In the genomic region with DNA sequence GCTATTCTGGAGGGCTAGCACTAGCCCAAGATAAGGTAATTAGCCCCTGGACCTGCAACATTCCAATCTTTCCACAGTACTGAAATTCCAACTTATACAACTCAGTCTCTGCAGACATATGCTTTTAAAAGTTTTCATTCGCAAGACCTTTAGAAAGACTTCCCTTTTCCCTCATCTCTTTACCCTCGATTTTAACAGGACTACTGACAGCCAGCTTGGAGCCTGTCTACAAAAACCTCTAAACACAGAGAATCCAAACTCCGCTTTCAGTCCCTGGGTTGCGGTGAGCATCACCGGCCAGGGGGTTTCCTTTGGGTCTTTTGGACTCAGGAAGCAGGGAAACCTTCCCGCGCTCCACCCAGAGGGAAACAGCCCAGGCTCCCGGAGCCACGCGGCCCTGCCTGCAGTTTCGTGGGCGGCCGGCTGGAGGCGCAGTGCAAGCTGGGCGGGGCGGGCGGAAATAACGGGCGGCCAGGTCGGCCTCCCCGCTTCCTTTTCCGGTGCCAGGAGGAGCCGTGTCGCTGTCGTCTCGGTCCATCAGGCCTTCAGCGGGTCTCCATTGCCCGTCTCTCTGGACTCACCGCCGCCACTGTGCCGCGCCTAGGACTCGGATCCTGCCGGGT, we compare ENCODE assay signal across 7 mouse cellular contexts. TPM values are rescaled to one million over a fixed set of nuclear protein-coding genes. Genes with fewer than 3 reads are reported as not detected.
DNase-seq lines count a peak whose midpoint lies in the region; ATAC-seq lines count a peak whose summit lies in the region.

A gene (plus strand): TSS at position 482 of the 623 bp plus-strand sequence.

- no peaks in the 10 kb centered on the region for H3K36me3 ChIP-seq in intestine, embryonic 16.5 days (ENCODE audit: control insufficient read depth, insufficient read depth, low read length)
- no peaks in the 10 kb centered on the region for H3K36me3 ChIP-seq in midbrain, embryonic 11.5 days (ENCODE audit: control insufficient read depth, insufficient read depth, low read length)

- peak; percentile 95 for DNase-seq in adrenal gland, adult 2 months
- DNase-seq in embryo, embryonic 11.5 days (ENCODE audit: low read depth, low spot score): peak; percentile 83
- peak; percentile 92 to 95 for DNase-seq in gastrocnemius, postnatal 4 days (ENCODE audit: low spot score in 2 of 2)
- peak; percentile 88 to 89 for DNase-seq in left cerebral cortex, postnatal 36 days (ENCODE audit: low spot score in 2 of 2)
- DNase-seq in midbrain, embryonic 11.5 days (ENCODE audit: low spot score, missing footprints): peak; percentile 100
- DNase-seq in skeletal muscle tissue, adult 2 months (ENCODE audit: low read depth, low spot score): peak; percentile 68

- no peaks in the 10 kb centered on the region for H3K27me3 ChIP-seq in intestine, embryonic 16.5 days (replicated peaks; ENCODE audit: control insufficient read depth, insufficient read depth, low read length)
- no peaks in the 10 kb centered on the region for H3K27me3 ChIP-seq in midbrain, embryonic 11.5 days (ENCODE audit: control insufficient read depth, insufficient read depth, low read length)

- ATAC-seq in intestine, embryonic 16.5 days: peak; percentile 81
- peak; percentile 93 for ATAC-seq in midbrain, embryonic 11.5 days (ENCODE audit: low FRiP score)

- peak within 1 kb of the TSS; percentile 68 for H3K4me2 ChIP-seq in intestine, embryonic 16.5 days (ENCODE audit: low read depth, low read length)
- H3K4me2 ChIP-seq in midbrain, embryonic 11.5 days: peak within 1 kb of the TSS; percentile 76

- H3K9ac ChIP-seq in intestine, embryonic 16.5 days (ENCODE audit: low read depth, low read length): peak within 1 kb of the TSS; percentile 99
- H3K9ac ChIP-seq in midbrain, embryonic 11.5 days (ENCODE audit: low read length): peak within 1 kb of the TSS; percentile 98

- under 1% methylated on average over 34 of the region's 34 CpGs for WGBS in intestine, embryonic 16.5 days
- WGBS in midbrain, embryonic 11.5 days: 2% methylated on average over 30 of the region's 34 CpGs

- H3K27ac ChIP-seq in intestine, embryonic 16.5 days (ENCODE audit: low read length): peak within 1 kb of the TSS; percentile 97
- H3K27ac ChIP-seq in midbrain, embryonic 11.5 days (ENCODE audit: low read depth, low read length): peak within 1 kb of the TSS; percentile 99

- H3K4me3 ChIP-seq in intestine, embryonic 16.5 days (ENCODE audit: low read length): peak within 1 kb of the TSS; percentile 100
- H3K4me3 ChIP-seq in midbrain, embryonic 11.5 days (ENCODE audit: low read depth, low read length): peak within 1 kb of the TSS; percentile 90

- intact Hi-C loops in left cerebral cortex, postnatal 36 days (cut with DNase I): no loop called here

- no peaks in the 10 kb centered on the region for H3K9me3 ChIP-seq in intestine, embryonic 16.5 days (ENCODE audit: control insufficient read depth, low read length)
- no peaks in the 10 kb centered on the region for H3K9me3 ChIP-seq in midbrain, embryonic 11.5 days (ENCODE audit: control insufficient read depth, low read length)

- peaks cover 13% of the 10 kb centered on the region for H3K4me1 ChIP-seq in intestine, embryonic 16.5 days (ENCODE audit: control insufficient read depth, insufficient read depth, low read length)
- peaks cover 10% of the 10 kb centered on the region for H3K4me1 ChIP-seq in midbrain, embryonic 11.5 days (ENCODE audit: control insufficient read depth, insufficient read depth, low read length)

RNA-seq across cellular contexts. Expression of the gene that starts here (rescaled TPM):
- 10 to 100 TPM; 63.1 to 86.9 TPM for total RNA-seq in adrenal gland, adult 2 months (2021)
- polyA plus RNA-seq in adrenal gland, adult 2 months (2012; rRNA removed): 32.4 and 39.5 TPM in 2 replicates
- 10 to 100 TPM; 79.1 to 79.2 TPM for total RNA-seq in gastrocnemius, postnatal 4 days (2021)
- 57.9 and 59.9 TPM in 2 replicates for polyA plus RNA-seq in intestine, embryonic 16.5 days (2015; fragmentation: Nextera tagmentation; extraction: Ambion mirVana)
- total RNA-seq in left cerebral cortex, postnatal 36 days (2021): 10 to 100 TPM; 42.6 to 54.0 TPM
- 91.0 and 97.6 TPM in 2 replicates for polyA plus RNA-seq in midbrain, embryonic 11.5 days (2014; fragmentation: Nextera tagmentation; extraction: Ambion mirVana)

Comparison
In these comparisons a context has a peak if more than half of its experiments do, and no peak if none do; other contexts are left out.
1. Peak in every context shown above with its lines: DNase-seq, ATAC-seq, H3K4me3 ChIP-seq and H3K27ac ChIP-seq.